Mouse (Mus musculus) thymus, adult 2 months (tissue): ENCODE measurements around the gene Arl16.

Experiments used
- CTCF ChIP-seq: fragments of 200-500 bp; IDR thresholded peaks from 2 replicates; pipeline ENCODE4 v1.5.1; 2012; ENCODE audit warnings: mild to moderate bottlenecking, control low read depth, low read length, moderate library complexity, borderline replicate concordance; ENCODE audit not compliant: control insufficient read depth, poor library complexity, insufficient read depth; ENCODE audit errors: extremely low read depth
- POLR2A ChIP-seq: fragments of 200-500 bp; IDR thresholded peaks from 2 replicates; pipeline ENCODE4 v1.6.1; 2012; ENCODE audit warnings: mild to moderate bottlenecking, low read length, control low read depth, moderate library complexity; ENCODE audit not compliant: control insufficient read depth, poor library complexity, insufficient read depth; ENCODE audit errors: extremely low read depth

DNA sequence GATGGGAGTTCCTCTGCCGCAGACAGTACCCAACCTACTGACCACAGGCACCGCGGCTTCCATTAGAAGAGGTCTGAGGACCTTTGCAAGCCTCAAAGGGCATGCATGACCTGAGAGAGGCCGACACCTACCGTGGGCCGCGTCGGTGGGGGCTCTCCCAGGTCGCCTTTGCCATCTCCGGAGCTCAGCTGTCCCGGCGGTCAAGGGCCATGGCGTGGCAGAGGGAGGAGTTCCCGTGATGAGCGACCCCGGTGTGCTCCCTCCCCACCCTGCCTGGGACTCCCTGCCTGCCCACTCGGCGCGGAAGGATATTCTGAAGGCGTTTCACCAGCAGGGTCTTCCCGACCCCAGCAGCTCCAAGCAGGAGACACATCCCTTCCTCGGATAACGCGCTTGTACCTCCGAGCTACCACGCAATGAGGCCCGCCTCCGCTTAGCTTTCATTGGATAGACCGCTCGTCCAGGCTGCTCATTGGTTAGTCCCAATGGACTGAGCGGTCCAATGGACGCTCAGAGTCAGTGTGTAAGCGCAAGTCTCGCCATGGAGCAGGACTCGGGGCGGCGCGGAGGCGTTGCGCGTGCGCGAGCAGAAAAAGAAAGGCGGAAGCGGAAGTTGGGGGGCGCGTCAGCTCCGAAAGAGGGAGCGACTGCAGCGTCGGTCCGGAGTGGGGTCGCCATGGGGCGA is at the start of gene Arl16:
- TF ChIP-seq CTCF, result peak; percentile 48; the same call in 1 of the 2 replicates
- TF ChIP-seq POLR2A, result peak; percentile 92
